Comparison of ENCODE assay signal across 17 mouse cellular contexts in the genomic region with DNA sequence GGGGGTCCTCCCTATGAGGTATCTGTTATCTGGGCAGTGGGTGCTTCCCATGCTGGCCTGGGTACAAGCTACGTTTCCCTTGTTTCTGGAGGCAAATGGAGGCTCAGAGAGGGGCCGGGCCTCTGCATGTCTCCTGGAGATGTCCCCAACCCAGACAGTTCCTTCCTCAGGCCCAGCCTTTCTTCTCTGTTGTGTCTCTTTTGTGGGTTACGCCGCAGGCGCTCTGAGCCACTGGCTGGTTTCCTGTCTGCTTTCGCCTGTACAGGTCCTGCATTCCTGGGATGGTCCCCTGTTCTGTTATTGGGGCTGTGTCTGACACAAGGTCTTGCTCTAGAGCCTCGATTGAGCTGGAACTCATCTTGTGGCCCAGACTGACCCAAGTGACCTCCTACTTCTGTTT. TPM values are rescaled to one million over a fixed set of nuclear protein-coding genes. Genes with fewer than 3 reads are reported as not detected.
A peak's percentile ranks its signal among the peaks of the same experiment; 100 is the strongest.
DNase-seq lines count a peak whose midpoint lies in the region; ATAC-seq lines count a peak whose summit lies in the region.
"Had no signal": no experiment of that assay in that cellular context is flagged by ENCODE, and none has a peak within 500 bp of the region (broad histone marks: within the 10 kb centered on the region; RNA-seq: fewer than 3 reads in every experiment).

No protein-coding gene starts in this region.

- H3K4me2 ChIP-seq in hindbrain, embryonic 15.5 days, result no peak overlapping the region
- H3K4me2 ChIP-seq in hindbrain, embryonic 12.5 days (replicated peaks), result no peak overlapping the region
- no peak overlapping the region for H3K4me2 ChIP-seq in neural tube, embryonic 14.5 days (ENCODE audit: low read depth, low read length)
- no peak overlapping the region for H3K4me2 ChIP-seq in neural tube, embryonic 15.5 days
- H3K4me2 ChIP-seq: kidney, embryonic 15.5 days; liver, embryonic 12.5 days had no signal

- H3K27me3 ChIP-seq in hindbrain, embryonic 15.5 days, result no peaks in the 10 kb centered on the region
- H3K27me3 ChIP-seq in hindbrain, embryonic 12.5 days, result no peaks in the 10 kb centered on the region
- H3K27me3 ChIP-seq in neural tube, embryonic 14.5 days (ENCODE audit: control insufficient read depth, insufficient read depth, low read length), result no peaks in the 10 kb centered on the region
- H3K27me3 ChIP-seq in neural tube, embryonic 15.5 days (replicated peaks), result no peaks in the 10 kb centered on the region
- H3K27me3 ChIP-seq: kidney, embryonic 15.5 days had no signal

- H3K9ac ChIP-seq in hindbrain, embryonic 15.5 days, result no peak overlapping the region
- H3K9ac ChIP-seq in hindbrain, embryonic 12.5 days, result no peak overlapping the region
- no peak overlapping the region for H3K9ac ChIP-seq in neural tube, embryonic 14.5 days (replicated peaks; ENCODE audit: low read depth, low read length)
- no peak overlapping the region for H3K9ac ChIP-seq in neural tube, embryonic 15.5 days (replicated peaks)
- H3K9ac ChIP-seq: kidney, embryonic 15.5 days; liver, embryonic 12.5 days had no signal

- 83% methylated on average over 7 of the region's 7 CpGs for WGBS in hindbrain, embryonic 15.5 days
- 78% methylated on average over 7 of the region's 7 CpGs for WGBS in hindbrain, embryonic 12.5 days
- 90% methylated on average over 7 of the region's 7 CpGs for WGBS in neural tube, embryonic 14.5 days
- 84% methylated on average over 7 of the region's 7 CpGs for WGBS in neural tube, embryonic 15.5 days

- H3K4me1 ChIP-seq in hindbrain, embryonic 15.5 days (replicated peaks), result peaks cover 93% of the 10 kb centered on the region
- peaks cover 90% of the 10 kb centered on the region for H3K4me1 ChIP-seq in hindbrain, embryonic 12.5 days
- H3K4me1 ChIP-seq in neural tube, embryonic 14.5 days (ENCODE audit: control insufficient read depth, insufficient read depth, low read length), result peaks cover 69% of the 10 kb centered on the region
- H3K4me1 ChIP-seq in neural tube, embryonic 15.5 days, result peaks cover 98% of the 10 kb centered on the region

- H3K36me3 ChIP-seq in hindbrain, embryonic 15.5 days, result no peaks in the 10 kb centered on the region
- peaks cover 17% of the 10 kb centered on the region; the same call in 1 of the 2 replicates for H3K36me3 ChIP-seq in hindbrain, embryonic 12.5 days
- 0 out of 2 replicates have a peak, but pooled peaks cover 5% of the 10 kb centered on the region for H3K36me3 ChIP-seq in neural tube, embryonic 14.5 days (ENCODE audit: control insufficient read depth, insufficient read depth, low read length)
- H3K36me3 ChIP-seq in neural tube, embryonic 15.5 days, result 0 out of 2 replicates have a peak, but pooled peaks cover 4% of the 10 kb centered on the region

- no peaks in the 10 kb centered on the region for H3K9me3 ChIP-seq in hindbrain, embryonic 15.5 days
- no peaks in the 10 kb centered on the region for H3K9me3 ChIP-seq in hindbrain, embryonic 12.5 days (replicated peaks)
- H3K9me3 ChIP-seq in neural tube, embryonic 14.5 days (ENCODE audit: control insufficient read depth, low read length), result no peaks in the 10 kb centered on the region
- H3K9me3 ChIP-seq in neural tube, embryonic 15.5 days (replicated peaks), result no peaks in the 10 kb centered on the region
- H3K9me3 ChIP-seq: kidney, embryonic 15.5 days; liver, embryonic 12.5 days had no signal

- intact Hi-C loops in left cerebral cortex, postnatal 4 days (cut with DNase I), result no loop called here

- ATAC-seq in hindbrain, embryonic 15.5 days (ENCODE audit: low FRiP score, low read depth), result no peak
- no peak for ATAC-seq in hindbrain, embryonic 12.5 days (ENCODE audit: low FRiP score)
- no peak for ATAC-seq in neural tube, embryonic 14.5 days (ENCODE audit: low read depth)
- no peak for ATAC-seq in neural tube, embryonic 15.5 days (ENCODE audit: low FRiP score)
- 0 out of 2 replicates have a peak, but pooled peaks have one; percentile 13 for ATAC-seq in granulocyte monocyte progenitor cell, adult 5-6 weeks (replicated peaks; ENCODE audit: poor library complexity, severe bottlenecking)
- ATAC-seq: forebrain, embryonic 14.5 days; liver, embryonic 12.5 days had no signal

- H3K4me3 ChIP-seq in hindbrain, embryonic 15.5 days, result no peak overlapping the region
- H3K4me3 ChIP-seq in hindbrain, embryonic 12.5 days, result no peak overlapping the region
- H3K4me3 ChIP-seq in neural tube, embryonic 14.5 days (ENCODE audit: low read depth, low read length), result no peak overlapping the region
- no peak overlapping the region for H3K4me3 ChIP-seq in neural tube, embryonic 15.5 days (replicated peaks)
- H3K4me3 ChIP-seq: kidney, embryonic 15.5 days; liver, embryonic 12.5 days; myocyte had no signal

- no peak for DNase-seq in left cerebral cortex, postnatal 4 days
- no peak for DNase-seq in cerebellum, adult 9-11 months
- DNase-seq in right cerebral cortex, postnatal 36 days (ENCODE audit: low spot score in 2 of 2), result no peak
- DNase-seq: adrenal gland, postnatal 25 days; embryo, embryonic 11 days; gastrocnemius, postnatal 25 days; lung, postnatal 14 days; thymus, adult 18-20 months had no signal

- 0 out of 2 replicates have a peak overlapping the region, but pooled peaks have one; percentile 3 for H3K27ac ChIP-seq in hindbrain, embryonic 15.5 days (replicated peaks)
- H3K27ac ChIP-seq in hindbrain, embryonic 12.5 days, result no peak overlapping the region
- H3K27ac ChIP-seq in neural tube, embryonic 14.5 days (ENCODE audit: low read depth, low read length), result peak overlapping the region; percentile 10; the same call in 1 of the 2 replicates
- H3K27ac ChIP-seq in neural tube, embryonic 15.5 days (replicated peaks), result no peak overlapping the region
- H3K27ac ChIP-seq: kidney, embryonic 15.5 days; liver, embryonic 12.5 days had no signal

RNA-seq across cellular contexts. Expression of a gene that starts 11.5 kb away (rescaled TPM):
- polyA plus RNA-seq in hindbrain, embryonic 15.5 days (2015; fragmentation: Nextera tagmentation; extraction: Ambion mirVana), result 34.4 and 38.4 TPM in 2 replicates
- 33.6 and 35.1 TPM in 2 replicates for polyA plus RNA-seq in hindbrain, embryonic 12.5 days (2016; fragmentation: Nextera tagmentation; extraction: Ambion mirVana)
- 19.3 and 23.9 TPM in 2 replicates for polyA plus RNA-seq in neural tube, embryonic 14.5 days (2014; fragmentation: Nextera tagmentation; extraction: Ambion mirVana)
- polyA plus RNA-seq in neural tube, embryonic 15.5 days (2015; fragmentation: Nextera tagmentation; extraction: Ambion mirVana), result 25.4 and 33.0 TPM in 2 replicates
- 0.49 and 0.90 TPM in 2 replicates for total RNA-seq in granulocyte monocyte progenitor cell, adult 5-6 weeks (2014; fragmentation: Nextera tagmentation)
- 0.22 TPM in 1 of 2 replicates, not detected in the other for total RNA-seq in granulocyte monocyte progenitor cell, adult 5-6 weeks (2017)
- total RNA-seq in left cerebral cortex, postnatal 4 days (2021), result 10 to 100 TPM; 92.0 to 94.5 TPM

Comparison
In these comparisons a context has a peak if more than half of its experiments do, and no peak if none do; other contexts are left out.
1. H3K27ac ChIP-seq: peak in hindbrain, embryonic 15.5 days (single experiment) and neural tube, embryonic 14.5 days (single experiment); none in hindbrain, embryonic 12.5 days (single experiment) and neural tube, embryonic 15.5 days (single experiment).